Mouse (Mus musculus) heart, embryonic 14.5 days (tissue): ENCODE measurements around the gene Asic2. TPM values are rescaled to one million over a fixed set of nuclear protein-coding genes. Genes with fewer than 3 reads are reported as not detected.
A peak's percentile ranks its signal among the peaks of the same experiment; 100 is the strongest.

Experiments used
- ATAC-seq: fragments of 200-750 bp; cut with Nextera tagmentation; 2 replicates; pipeline ENCODE4 v1.8.0; 2017; ENCODE audit warnings: low read depth, moderate TSS enrichment; ENCODE audit not compliant: insufficient number of reproducible peaks, insufficient read depth, low FRiP score
- H3K27ac ChIP-seq, 2 experiments: fragments of 200-500 bp in 1 of 2; fragments of 300-500 bp in 1 of 2; sonication (generic) in 1 of 2; replicated peaks in 1 of 2; 2 replicates each; pipeline ENCODE4 v1.5.1; 2012 to 2014; ENCODE audit warnings: low read depth in 2 of 2, low read length in 2 of 2, control low read depth in 1 of 2, mild to moderate bottlenecking in 1 of 2, mixed read lengths in 1 of 2; ENCODE audit not compliant: control insufficient read depth in 1 of 2, insufficient read depth in 1 of 2
- H3K27me3 ChIP-seq: fragments of 300-500 bp; sonication (generic); 2 replicates; pipeline ENCODE4 v1.6.1; 2014; ENCODE audit warnings: mild to moderate bottlenecking, low read length, control low read depth; ENCODE audit not compliant: control insufficient read depth, insufficient read depth
- H3K36me3 ChIP-seq: fragments of 300-500 bp; sonication (generic); 2 replicates; pipeline ENCODE4 v1.6.1; 2014; ENCODE audit warnings: mild to moderate bottlenecking, control low read depth, low read length, mixed read lengths; ENCODE audit not compliant: control insufficient read depth, insufficient read depth
- H3K4me1 ChIP-seq, 2 experiments: fragments of 200-500 bp in 1 of 2; fragments of 300-500 bp in 1 of 2; sonication (generic) in 1 of 2; 2 replicates each; pipeline ENCODE4 v1.6.1; 2012 to 2014; ENCODE audit warnings: low read length in 2 of 2, control low read depth in 1 of 2, mixed read lengths in 1 of 2; ENCODE audit not compliant: control insufficient read depth in 2 of 2, insufficient read depth in 2 of 2
- H3K4me2 ChIP-seq: fragments of 300-500 bp; sonication (generic); 2 replicates; pipeline ENCODE4 v1.6.1; 2014; ENCODE audit warnings: mild to moderate bottlenecking, low read length
- H3K4me3 ChIP-seq, 2 experiments: fragments of 200-500 bp in 1 of 2; fragments of 300-500 bp in 1 of 2; sonication (generic) in 1 of 2; 2 replicates each; pipeline ENCODE4 v1.5.1; 2012 to 2014; ENCODE audit warnings: low read length in 2 of 2, mild to moderate bottlenecking in 2 of 2, control low read depth in 1 of 2, low read depth in 1 of 2, moderate library complexity in 1 of 2; ENCODE audit not compliant: control insufficient read depth in 1 of 2, insufficient read depth in 1 of 2
- H3K9ac ChIP-seq: fragments of 300-500 bp; sonication (generic); 2 replicates; pipeline ENCODE4 v1.6.1; 2014; ENCODE audit warnings: mild to moderate bottlenecking, low read length
- H3K9me3 ChIP-seq: fragments of 300-500 bp; sonication (generic); 2 replicates; pipeline ENCODE4 v1.6.1; 2016; ENCODE audit warnings: low read length, control low read depth; ENCODE audit not compliant: control insufficient read depth
- whole genome bisulfite sequencing: fragments of 180-500 bp; shearing (Covaris S2); extraction: QIAGEN DNeasy Blood & Tissue Kit; methylation state at CpG from one replicate; pipeline ENCODE4 v1.1.7; 2014; 5-methylcytosine and 5-hydroxymethylcytosine counted together
- polyA plus RNA-seq: library from polyadenylated mRNA; unstranded; fragments of >200 nt; fragmentation: Nextera tagmentation; extraction: Ambion mirVana; gene quantifications from 2 replicates; pipeline ENCODE4 v1.2.1, GENCODE M21; 2014

The Asic2 gene
- polyA plus RNA-seq, 1 experiment from 2014 or later, result not detected

DNA sequence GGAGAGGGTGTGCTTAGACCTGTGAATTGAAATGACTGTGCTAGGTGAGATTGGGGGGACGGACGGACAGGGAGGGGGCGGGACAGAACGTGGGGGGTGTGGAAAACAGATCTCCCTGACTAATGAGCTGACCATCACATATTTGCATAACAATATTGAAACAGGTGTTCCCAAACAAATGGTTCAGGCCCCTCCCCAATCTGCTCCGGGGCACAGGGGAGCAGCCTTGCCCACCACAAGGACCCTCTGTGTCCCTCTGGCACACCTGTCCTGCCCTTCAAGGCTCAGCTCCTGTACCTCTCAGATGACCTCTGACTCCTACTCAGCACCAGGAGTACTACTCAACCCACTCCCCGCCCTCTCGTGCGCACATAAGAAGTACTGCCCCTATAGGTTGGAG, 351.8 kb downstream of the Asic2 start:
- H3K4me1 ChIP-seq, result peaks cover 8 to 11% of the 10 kb centered on the region in 2 experiments; a peak in 2 of 4 replicates
- no peak overlapping the region for H3K4me3 ChIP-seq
- WGBS, result 83% methylated on average over 8 of the region's 8 CpGs
- ATAC-seq, result no peak
- no peak overlapping the region for H3K4me2 ChIP-seq
- no peak overlapping the region for H3K9ac ChIP-seq
- peaks cover 16% of the 10 kb centered on the region for H3K27me3 ChIP-seq
- no peaks in the 10 kb centered on the region for H3K9me3 ChIP-seq
- no peaks in the 10 kb centered on the region for H3K36me3 ChIP-seq
- no peak overlapping the region for H3K27ac ChIP-seq

DNA sequence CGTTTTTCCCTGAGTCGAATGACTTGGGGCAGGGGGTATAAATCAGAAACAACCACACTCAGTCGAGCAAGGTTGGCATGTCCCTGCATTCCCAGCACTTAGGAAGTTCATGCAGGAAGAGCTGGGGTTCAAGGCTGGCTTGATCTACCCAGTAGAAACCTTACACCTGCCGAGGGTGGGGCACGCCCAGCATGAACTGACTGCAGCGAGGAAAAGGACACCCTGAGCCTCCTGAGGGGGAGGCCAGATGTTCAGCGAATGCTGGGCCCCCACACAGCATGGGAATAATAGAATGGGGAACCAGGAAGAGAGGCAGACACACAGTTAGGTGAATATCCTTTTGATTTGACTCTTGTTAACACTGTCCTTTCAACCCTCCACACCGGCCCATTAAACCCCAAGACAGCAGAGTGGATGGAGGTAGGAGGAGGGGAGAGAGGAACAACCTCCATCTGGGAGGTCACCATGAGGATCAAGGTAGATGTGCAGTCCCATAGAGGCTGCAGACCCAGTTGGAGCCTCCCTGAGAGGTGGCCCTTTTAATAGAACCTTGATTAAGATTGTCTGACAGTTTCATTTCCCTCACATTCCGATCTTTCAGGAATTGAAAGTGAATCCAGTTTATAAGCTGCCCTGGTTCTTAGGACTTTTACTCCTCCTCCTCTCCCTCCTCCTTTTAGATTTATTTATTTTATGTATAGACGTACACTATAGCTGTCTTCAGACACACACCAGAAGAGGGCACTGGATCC, 354.2 kb downstream of the Asic2 start:
- 28% methylated on average over 10 of the region's 10 CpGs for WGBS
- peaks cover 8 to 11% of the 10 kb centered on the region in 2 experiments; a peak in 2 of 4 replicates for H3K4me1 ChIP-seq
- H3K4me2 ChIP-seq, result peak overlapping the region; percentile 65
- no peaks in the 10 kb centered on the region for H3K36me3 ChIP-seq
- H3K4me3 ChIP-seq, result no peak overlapping the region
- no peak overlapping the region for H3K27ac ChIP-seq
- peaks cover 31% of the 10 kb centered on the region for H3K27me3 ChIP-seq
- ATAC-seq, result no peak
- H3K9me3 ChIP-seq, result 0 out of 2 replicates have a peak, but pooled peaks cover 3% of the 10 kb centered on the region
- H3K9ac ChIP-seq, result peak overlapping the region; percentile 6; the same call in 1 of the 2 replicates

DNA sequence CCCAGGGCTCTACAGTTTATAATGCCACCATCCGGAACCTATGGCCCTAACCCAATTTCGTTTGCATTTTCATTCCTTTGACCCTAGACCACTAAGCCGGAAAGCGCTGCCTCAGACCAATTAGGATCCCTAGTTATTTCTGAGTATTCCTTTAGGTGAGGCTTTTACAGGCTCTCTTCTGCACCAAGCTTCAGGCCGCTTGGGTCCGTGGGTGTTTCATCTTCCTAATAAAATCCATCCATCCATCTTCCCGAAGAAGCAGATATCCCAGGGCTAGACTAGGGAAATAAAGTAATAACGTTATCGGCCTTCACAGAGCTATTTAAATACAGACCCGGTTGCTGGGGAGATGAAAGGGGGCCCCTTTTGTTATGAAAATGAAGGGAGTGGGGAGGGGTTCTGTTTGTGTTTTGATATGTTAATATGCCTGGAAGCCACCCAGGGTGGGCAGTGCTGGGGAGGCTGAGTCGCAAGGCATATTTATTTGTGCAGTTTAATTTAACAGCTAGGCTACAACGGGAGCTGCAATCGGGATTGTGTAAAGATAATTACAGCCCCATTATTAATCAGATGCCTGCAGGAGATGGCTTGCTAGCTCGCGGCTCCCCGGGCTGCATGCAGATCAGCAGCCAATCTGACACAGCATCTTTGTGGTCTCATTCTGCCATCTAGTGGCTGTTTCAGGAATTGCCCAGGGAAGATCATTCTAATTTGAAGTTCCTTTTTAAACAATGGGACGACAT, 355.3 kb downstream of the Asic2 start:
- peak overlapping the region; percentile 65 for H3K4me2 ChIP-seq
- H3K4me3 ChIP-seq, result peak overlapping the region in 1 of 2 experiments; percentile 24; a peak in 2 of 4 replicates
- H3K27me3 ChIP-seq, result peaks cover 31% of the 10 kb centered on the region
- 0 out of 2 replicates have a peak, but pooled peaks cover 3% of the 10 kb centered on the region for H3K9me3 ChIP-seq
- WGBS, result 4% methylated on average over 17 of the region's 17 CpGs
- peaks cover 8 to 11% of the 10 kb centered on the region in 2 experiments; a peak in 2 of 4 replicates for H3K4me1 ChIP-seq
- no peaks in the 10 kb centered on the region for H3K36me3 ChIP-seq
- peak overlapping the region; percentile 6; the same call in 1 of the 2 replicates for H3K9ac ChIP-seq
- no peak overlapping the region for H3K27ac ChIP-seq
- no peak for ATAC-seq

DNA sequence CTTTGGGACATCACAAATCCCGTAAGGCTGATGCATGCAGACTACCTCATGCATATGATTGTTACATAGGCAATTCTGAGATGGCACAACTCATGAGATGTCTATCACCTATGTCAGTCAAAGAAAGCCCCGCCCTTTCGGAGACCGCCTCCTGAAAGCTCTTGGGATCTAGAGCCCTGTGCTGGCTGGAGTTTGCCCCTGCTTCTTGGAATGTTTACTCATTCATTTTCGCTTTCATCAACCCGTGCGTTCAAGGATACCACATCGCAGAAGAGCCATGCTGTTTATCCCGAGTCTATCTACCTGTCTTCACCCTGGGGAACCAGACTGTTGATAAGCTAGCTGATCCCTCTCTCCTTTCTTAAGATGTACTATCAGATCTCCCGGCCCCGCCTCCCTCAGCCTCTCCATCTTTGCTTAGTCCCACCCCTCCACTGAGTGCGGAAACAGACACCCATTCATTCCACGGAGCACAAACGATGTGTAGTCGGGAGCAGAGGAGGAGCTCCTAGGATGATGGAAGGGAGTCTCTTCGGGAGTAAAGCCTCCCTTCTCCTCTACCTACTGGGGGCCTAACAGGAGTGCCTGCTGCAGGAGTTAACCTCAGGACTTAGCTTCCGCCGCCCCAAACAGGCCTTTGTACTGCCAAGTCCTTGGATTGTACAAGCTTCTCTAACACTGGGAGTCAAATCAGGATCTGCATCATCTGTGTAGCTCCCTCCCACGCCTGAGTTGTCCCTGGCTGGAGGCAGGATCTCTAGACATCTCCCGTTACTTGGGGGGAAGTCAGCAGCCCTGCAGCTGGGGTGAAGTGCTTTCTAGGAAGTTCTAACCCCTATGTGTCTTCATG, 356.1 kb downstream of the Asic2 start:
- Histone ChIP-seq H3K36me3 (no peaks in the 10 kb centered on the region), H3K27me3 (peaks cover 31% of the 10 kb centered on the region), H3K4me2 (peak overlapping the region; percentile 65), H3K27ac (no peak overlapping the region), H3K4me3 (peak overlapping the region; percentile 12 to 20; a peak in 3 of 4 replicates), H3K9me3 (0 out of 2 replicates have a peak, but pooled peaks cover 3% of the 10 kb centered on the region), H3K9ac (no peak overlapping the region), H3K4me1 (peaks cover 8 to 11% of the 10 kb centered on the region in 2 experiments; a peak in 2 of 4 replicates)
- WGBS, result 6% methylated on average over 20 of the region's 20 CpGs
- no peak for ATAC-seq

DNA sequence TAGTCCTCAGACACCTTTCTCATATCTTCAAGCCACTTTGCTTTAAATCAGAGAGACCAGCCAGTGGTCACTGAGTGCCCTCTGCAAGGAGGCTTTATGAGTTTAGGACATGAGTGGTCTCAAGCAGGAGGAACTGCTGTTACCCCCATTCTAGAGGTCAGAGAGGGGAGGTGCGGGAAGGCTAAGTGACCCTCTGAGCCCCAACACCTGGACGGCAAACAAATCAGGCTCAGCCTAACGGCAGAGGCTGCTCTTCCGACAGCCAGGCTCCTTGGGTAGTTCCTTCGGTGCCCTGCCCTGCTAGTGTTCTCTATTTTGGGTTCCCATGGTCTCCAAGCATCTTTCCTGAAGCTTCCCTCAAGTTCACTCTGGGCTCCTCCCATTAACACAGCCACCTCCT, 357.8 kb downstream of the Asic2 start:
- Histone ChIP-seq H3K4me1 (peaks cover 8 to 11% of the 10 kb centered on the region in 2 experiments; a peak in 2 of 4 replicates), H3K27me3 (peaks cover 31% of the 10 kb centered on the region), H3K4me3 (no peak overlapping the region), H3K9ac (no peak overlapping the region), H3K9me3 (0 out of 2 replicates have a peak, but pooled peaks cover 3% of the 10 kb centered on the region), H3K4me2 (no peak overlapping the region), H3K27ac (no peak overlapping the region), H3K36me3 (no peaks in the 10 kb centered on the region)
- 75% methylated on average over 5 of the region's 5 CpGs for WGBS
- ATAC-seq, result no peak

DNA sequence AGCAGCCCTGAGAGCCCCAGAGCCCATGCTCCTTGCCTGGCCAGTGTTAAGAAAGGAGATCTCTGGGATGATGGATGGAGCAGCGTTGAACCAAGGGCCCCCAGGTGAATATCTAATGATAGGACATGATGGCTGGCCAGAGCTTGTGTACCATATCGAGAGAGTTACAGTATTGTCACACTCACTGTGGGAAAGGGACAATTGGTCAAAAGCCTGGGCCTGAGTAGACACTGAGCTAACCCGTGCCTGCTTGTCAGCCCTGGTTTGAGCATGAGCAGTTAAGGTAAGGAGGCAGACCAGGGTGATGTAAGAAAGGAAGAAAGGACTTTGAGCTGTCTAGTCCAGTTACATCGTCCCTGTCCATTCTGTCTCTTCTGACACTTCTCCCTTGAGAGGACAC, 365.3 kb downstream of the Asic2 start:
- no peaks in the 10 kb centered on the region for H3K9me3 ChIP-seq
- H3K27ac ChIP-seq, result no peak overlapping the region
- ATAC-seq, result no peak
- 59% methylated on average over 4 of the region's 4 CpGs for WGBS
- H3K4me1 ChIP-seq, result no peaks in the 10 kb centered on the region
- H3K4me3 ChIP-seq, result no peak overlapping the region
- H3K4me2 ChIP-seq, result no peak overlapping the region
- no peaks in the 10 kb centered on the region for H3K27me3 ChIP-seq
- no peak overlapping the region for H3K9ac ChIP-seq
- no peaks in the 10 kb centered on the region for H3K36me3 ChIP-seq

DNA sequence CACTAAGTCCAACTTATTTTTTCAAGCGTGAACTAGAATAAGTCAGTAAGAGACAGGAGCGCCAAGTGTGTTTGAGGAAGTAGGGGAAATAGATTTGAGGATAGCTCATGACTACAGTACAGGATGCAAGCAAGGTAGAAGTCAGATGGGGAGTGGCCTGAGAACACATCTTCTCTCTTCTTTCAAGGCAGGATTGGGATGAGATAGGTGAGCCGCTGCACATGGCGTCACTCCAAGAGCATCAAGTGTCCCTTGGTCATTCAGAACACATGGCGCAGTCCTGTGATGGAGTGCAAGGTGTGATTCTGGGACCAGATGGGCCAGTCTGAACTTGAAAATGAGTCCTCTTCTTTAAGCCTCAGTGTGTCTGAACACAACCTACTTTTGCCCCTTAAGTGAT, 366.5 kb downstream of the Asic2 start:
- no peaks in the 10 kb centered on the region for H3K36me3 ChIP-seq
- ATAC-seq, result no peak
- no peaks in the 10 kb centered on the region for H3K4me1 ChIP-seq
- H3K4me2 ChIP-seq, result no peak overlapping the region
- no peaks in the 10 kb centered on the region for H3K27me3 ChIP-seq
- no peak overlapping the region for H3K4me3 ChIP-seq
- H3K9ac ChIP-seq, result no peak overlapping the region
- 86% methylated on average over 5 of the region's 5 CpGs for WGBS
- H3K9me3 ChIP-seq, result no peaks in the 10 kb centered on the region
- H3K27ac ChIP-seq, result no peak overlapping the region
